Mouse (Mus musculus): ENCODE measurements around the gene Wdr90. TPM values are rescaled to one million over a fixed set of nuclear protein-coding genes. Genes with fewer than 3 reads are reported as not detected.
"Not testable (repeated sequence)": the region's sequence is repeated elsewhere in the genome, so short reads cannot be mapped to it uniquely, and the experiment has no call there.

The Wdr90 gene
- polyA plus RNA-seq, 1 experiment from 2014 or later, result 18.2 TPM

- H3K9ac ChIP-seq (ENCODE audit: low read length), result no peak overlapping the region
- H3K4me3 ChIP-seq (ENCODE audit: low read depth, low read length), result no peak overlapping the region
- H3K36me3 ChIP-seq (ENCODE audit: control insufficient read depth, insufficient read depth, low read length), result no peaks in the 10 kb centered on the region
- H3K4me1 ChIP-seq (replicated peaks; ENCODE audit: control insufficient read depth, insufficient read depth, low read length), result no peaks in the 10 kb centered on the region
- no peak overlapping the region for H3K27ac ChIP-seq (ENCODE audit: low read depth)
- DNase-seq (ENCODE audit: low spot score) (no peak), ATAC-seq (replicated peaks; ENCODE audit: low FRiP score, low TSS enrichment, low read depth) (no peak)
- H3K4me2 ChIP-seq (ENCODE audit: low read length), result no peak overlapping the region
- 77% methylated on average over 11 of the region's 11 CpGs for WGBS
- H3K9me3 ChIP-seq (ENCODE audit: control insufficient read depth, low read length), result no peaks in the 10 kb centered on the region
- H3K27me3 ChIP-seq (replicated peaks; ENCODE audit: control insufficient read depth, insufficient read depth, low read length), result peaks cover 43% of the 10 kb centered on the region
These were observed 43.6 kb downstream of the Wdr90 start for GRCm38 (mm10) chr17:25817662-25818061.

GRCm38 (mm10) chr17:25813471-25813870 lies 47.8 kb downstream of the Wdr90 start:
- Histone ChIP-seq H3K9me3 (ENCODE audit: control insufficient read depth, low read length) (no peaks in the 10 kb centered on the region), H3K4me1 (replicated peaks; ENCODE audit: control insufficient read depth, insufficient read depth, low read length) (peaks cover 11% of the 10 kb centered on the region), H3K9ac (ENCODE audit: low read length) (no peak overlapping the region), H3K27me3 (replicated peaks; ENCODE audit: control insufficient read depth, insufficient read depth, low read length) (peaks cover 40% of the 10 kb centered on the region), H3K4me2 (ENCODE audit: low read length) (no peak overlapping the region; the same call in 1 of the 2 replicates), H3K4me3 (ENCODE audit: low read depth, low read length) (no peak overlapping the region), H3K36me3 (ENCODE audit: control insufficient read depth, insufficient read depth, low read length) (no peaks in the 10 kb centered on the region), H3K27ac (ENCODE audit: low read depth) (no peak overlapping the region)
- peak; percentile 37; the same call in 1 of the 2 replicates for ATAC-seq (replicated peaks; ENCODE audit: low FRiP score, low TSS enrichment, low read depth)
- WGBS, result 3% methylated on average over 20 of the region's 20 CpGs
- peak; percentile 99 for DNase-seq (ENCODE audit: low spot score)

DNA sequence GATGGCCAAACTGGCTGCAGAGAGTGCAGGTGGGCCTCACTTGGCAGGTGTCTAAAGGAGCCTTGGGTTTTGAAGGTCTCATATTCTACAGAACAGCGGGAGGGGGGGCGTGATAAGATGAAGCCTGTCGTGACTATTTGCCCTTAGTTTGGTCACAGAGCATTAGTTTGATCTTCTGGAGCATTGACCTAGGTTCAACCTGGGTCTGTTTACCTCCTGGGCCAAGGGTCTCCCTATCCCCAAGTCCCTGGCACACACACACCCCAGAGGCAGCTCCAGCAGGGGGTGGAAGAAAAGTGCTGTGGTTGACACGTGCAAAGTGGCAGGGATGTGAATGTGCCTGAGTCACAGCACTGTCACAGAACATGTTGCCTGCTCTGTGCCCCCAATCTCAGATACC lies 50.4 kb downstream of the Wdr90 start:
- Histone ChIP-seq H3K36me3 (ENCODE audit: control insufficient read depth, insufficient read depth, low read length) (no peaks in the 10 kb centered on the region), H3K9me3 (ENCODE audit: control insufficient read depth, low read length) (no peaks in the 10 kb centered on the region), H3K4me3 (ENCODE audit: low read depth, low read length) (no peak overlapping the region), H3K4me1 (replicated peaks; ENCODE audit: control insufficient read depth, insufficient read depth, low read length) (peaks cover 12% of the 10 kb centered on the region), H3K27ac (ENCODE audit: low read depth) (no peak overlapping the region), H3K27me3 (replicated peaks; ENCODE audit: control insufficient read depth, insufficient read depth, low read length) (peaks cover 34% of the 10 kb centered on the region), H3K4me2 (ENCODE audit: low read length) (no peak overlapping the region), H3K9ac (ENCODE audit: low read length) (no peak overlapping the region)
- WGBS, result 84% methylated on average over 4 of the region's 4 CpGs
- no peak for ATAC-seq (replicated peaks; ENCODE audit: low FRiP score, low TSS enrichment, low read depth)
- DNase-seq (ENCODE audit: low spot score), result no peak

DNA sequence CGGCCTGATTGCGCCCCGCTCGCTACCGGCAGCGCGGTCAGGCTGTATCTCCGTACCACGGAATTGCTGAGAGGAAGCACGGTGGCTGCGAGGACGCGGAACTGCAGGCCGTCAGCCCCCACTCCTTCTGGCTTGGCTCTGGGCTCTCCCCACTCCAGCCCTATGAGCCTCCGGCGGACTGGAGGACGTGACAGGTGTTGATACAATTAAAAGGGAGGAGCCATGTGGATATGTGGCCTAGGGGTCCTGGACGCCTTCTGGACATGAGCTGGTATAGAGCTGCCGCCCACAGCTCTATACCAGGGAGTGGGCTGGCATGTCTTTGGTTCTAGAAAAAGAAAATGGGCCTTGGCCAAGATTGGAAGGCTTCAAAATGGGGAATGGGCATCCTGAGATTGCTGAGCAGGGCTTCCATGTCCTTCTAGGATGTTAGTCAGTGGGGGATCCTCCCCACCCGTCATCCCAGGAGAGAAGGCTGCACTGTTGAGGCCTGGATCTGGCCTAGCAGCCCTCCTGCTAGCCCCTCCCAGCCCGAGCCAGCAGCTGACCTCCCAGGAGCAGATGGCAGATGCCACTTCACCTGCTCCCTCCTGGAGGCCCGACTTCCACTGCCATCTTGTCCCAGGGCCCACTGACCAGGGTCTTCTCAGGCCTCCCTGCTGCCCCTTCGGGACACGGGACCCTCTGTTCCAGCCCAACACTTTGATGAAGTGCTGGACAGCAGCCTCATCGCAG lies 51.5 kb downstream of the Wdr90 start:
- Histone ChIP-seq H3K4me3 (ENCODE audit: low read depth, low read length) (peak overlapping the region; percentile 60), H3K27ac (ENCODE audit: low read depth) (no peak overlapping the region), H3K36me3 (ENCODE audit: control insufficient read depth, insufficient read depth, low read length) (no peaks in the 10 kb centered on the region), H3K27me3 (replicated peaks; ENCODE audit: control insufficient read depth, insufficient read depth, low read length) (peaks cover 34% of the 10 kb centered on the region), H3K9me3 (ENCODE audit: control insufficient read depth, low read length) (no peaks in the 10 kb centered on the region), H3K9ac (ENCODE audit: low read length) (peak overlapping the region; percentile 53), H3K4me1 (replicated peaks; ENCODE audit: control insufficient read depth, insufficient read depth, low read length) (peaks cover 12% of the 10 kb centered on the region), H3K4me2 (ENCODE audit: low read length) (peak overlapping the region; percentile 96)
- 4% methylated on average over 21 of the region's 25 CpGs for WGBS
- no peak for ATAC-seq (replicated peaks; ENCODE audit: low FRiP score, low TSS enrichment, low read depth)
- DNase-seq (ENCODE audit: low spot score), result no peak

GRCm38 (mm10) chr17:25808789-25809605 lies 52.3 kb downstream of the Wdr90 start, which contains the start of gene Fbxl16:
Fbxl16 (plus strand) TSS chr17:25809085.
- Histone ChIP-seq H3K9ac (ENCODE audit: low read length) (peak within 1 kb of the TSS; percentile 53), H3K4me1 (replicated peaks; ENCODE audit: control insufficient read depth, insufficient read depth, low read length) (peaks cover 12% of the 10 kb centered on the region), H3K27ac (ENCODE audit: low read depth) (no peak within 1 kb of the TSS), H3K27me3 (replicated peaks; ENCODE audit: control insufficient read depth, insufficient read depth, low read length) (peaks cover 34% of the 10 kb centered on the region), H3K9me3 (ENCODE audit: control insufficient read depth, low read length) (no peaks in the 10 kb centered on the region), H3K4me3 (ENCODE audit: low read depth, low read length) (peak within 1 kb of the TSS; percentile 60), H3K36me3 (ENCODE audit: control insufficient read depth, insufficient read depth, low read length) (no peaks in the 10 kb centered on the region), H3K4me2 (ENCODE audit: low read length) (peak within 1 kb of the TSS; percentile 96)
- WGBS, result under 1% methylated on average over 89 of the region's 100 CpGs
- DNase-seq (ENCODE audit: low spot score), result peak; percentile 84
- peak; percentile 69 for ATAC-seq (replicated peaks; ENCODE audit: low FRiP score, low TSS enrichment, low read depth)

DNA sequence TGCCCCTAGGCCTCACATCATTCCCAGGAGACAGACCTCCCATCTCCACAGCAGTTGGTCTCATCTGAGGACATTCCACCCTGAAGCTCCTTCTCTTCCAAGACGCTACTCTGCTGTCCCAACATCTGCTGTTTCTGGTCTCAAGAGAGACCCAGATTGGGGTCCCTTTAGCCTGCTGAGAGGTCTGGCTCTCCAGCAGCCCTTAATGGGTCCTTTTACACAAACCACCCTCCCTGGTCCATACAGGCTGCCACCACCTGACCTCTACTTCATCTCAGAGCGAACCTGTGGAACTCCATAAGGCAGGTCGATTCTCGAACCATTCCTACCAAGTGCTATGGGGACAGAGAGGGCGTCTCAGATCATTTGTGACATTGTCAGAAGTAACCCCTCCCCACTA lies 53.3 kb downstream of the Wdr90 start:
- Histone ChIP-seq H3K4me3 (ENCODE audit: low read depth, low read length) (no peak overlapping the region), H3K4me1 (replicated peaks; ENCODE audit: control insufficient read depth, insufficient read depth, low read length) (peaks cover 12% of the 10 kb centered on the region), H3K27me3 (replicated peaks; ENCODE audit: control insufficient read depth, insufficient read depth, low read length) (peaks cover 34% of the 10 kb centered on the region), H3K27ac (ENCODE audit: low read depth) (no peak overlapping the region), H3K9ac (ENCODE audit: low read length) (no peak overlapping the region), H3K9me3 (ENCODE audit: control insufficient read depth, low read length) (no peaks in the 10 kb centered on the region), H3K4me2 (ENCODE audit: low read length) (peak overlapping the region; percentile 96), H3K36me3 (ENCODE audit: control insufficient read depth, insufficient read depth, low read length) (no peaks in the 10 kb centered on the region)
- ATAC-seq (replicated peaks; ENCODE audit: low FRiP score, low TSS enrichment, low read depth) (no peak), DNase-seq (ENCODE audit: low spot score) (no peak)
- WGBS, result 47% methylated on average over 5 of the region's 5 CpGs

- Histone ChIP-seq H3K4me1 (replicated peaks; ENCODE audit: control insufficient read depth, insufficient read depth, low read length) (peaks cover 12% of the 10 kb centered on the region), H3K27me3 (replicated peaks; ENCODE audit: control insufficient read depth, insufficient read depth, low read length) (peaks cover 28% of the 10 kb centered on the region)
- not testable (repeated sequence) for H3K27ac ChIP-seq (ENCODE audit: low read depth); ATAC-seq (replicated peaks; ENCODE audit: low FRiP score, low TSS enrichment, low read depth); DNase-seq (ENCODE audit: low spot score); H3K4me2 ChIP-seq (ENCODE audit: low read length); H3K36me3 ChIP-seq (ENCODE audit: control insufficient read depth, insufficient read depth, low read length); H3K9me3 ChIP-seq (ENCODE audit: control insufficient read depth, low read length); H3K9ac ChIP-seq (ENCODE audit: low read length); H3K4me3 ChIP-seq (ENCODE audit: low read depth, low read length)
- WGBS, result 44% methylated on average over 2 of the region's 2 CpGs
These were observed 53.8 kb downstream of the Wdr90 start for GRCm38 (mm10) chr17:25807452-25807851.

DNA sequence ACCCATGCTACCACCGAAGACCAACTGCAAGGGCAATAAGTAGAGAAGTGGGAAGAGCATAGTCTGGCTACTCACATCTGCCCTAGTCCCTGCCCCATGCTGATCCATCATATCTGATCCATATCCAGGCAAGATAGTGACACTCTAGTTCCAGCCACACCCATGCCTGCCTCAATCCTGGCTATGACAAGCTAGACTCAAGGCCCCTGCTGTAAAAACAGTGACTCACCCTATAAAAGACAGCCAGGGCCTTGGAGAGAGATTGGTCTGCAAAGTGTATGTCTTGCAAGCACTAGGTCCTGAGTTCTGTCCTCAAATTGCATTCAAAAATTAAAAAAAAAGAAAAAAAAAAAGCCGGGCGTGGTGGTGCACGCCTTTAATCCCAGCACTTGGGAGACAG lies 54.8 kb downstream of the Wdr90 start:
- Histone ChIP-seq H3K4me2 (ENCODE audit: low read length) (no peak overlapping the region), H3K27ac (ENCODE audit: low read depth) (no peak overlapping the region), H3K4me1 (replicated peaks; ENCODE audit: control insufficient read depth, insufficient read depth, low read length) (peaks cover 12% of the 10 kb centered on the region), H3K27me3 (replicated peaks; ENCODE audit: control insufficient read depth, insufficient read depth, low read length) (peaks cover 30% of the 10 kb centered on the region), H3K4me3 (ENCODE audit: low read depth, low read length) (no peak overlapping the region), H3K36me3 (ENCODE audit: control insufficient read depth, insufficient read depth, low read length) (no peaks in the 10 kb centered on the region), H3K9ac (ENCODE audit: low read length) (no peak overlapping the region), H3K9me3 (ENCODE audit: control insufficient read depth, low read length) (no peaks in the 10 kb centered on the region)
- DNase-seq (ENCODE audit: low spot score) (no peak), ATAC-seq (replicated peaks; ENCODE audit: low FRiP score, low TSS enrichment, low read depth) (no peak)
- WGBS, result 78% methylated on average over 4 of the region's 4 CpGs
